ENCODE assay signal across 12 mouse cellular contexts in the genomic region with DNA sequence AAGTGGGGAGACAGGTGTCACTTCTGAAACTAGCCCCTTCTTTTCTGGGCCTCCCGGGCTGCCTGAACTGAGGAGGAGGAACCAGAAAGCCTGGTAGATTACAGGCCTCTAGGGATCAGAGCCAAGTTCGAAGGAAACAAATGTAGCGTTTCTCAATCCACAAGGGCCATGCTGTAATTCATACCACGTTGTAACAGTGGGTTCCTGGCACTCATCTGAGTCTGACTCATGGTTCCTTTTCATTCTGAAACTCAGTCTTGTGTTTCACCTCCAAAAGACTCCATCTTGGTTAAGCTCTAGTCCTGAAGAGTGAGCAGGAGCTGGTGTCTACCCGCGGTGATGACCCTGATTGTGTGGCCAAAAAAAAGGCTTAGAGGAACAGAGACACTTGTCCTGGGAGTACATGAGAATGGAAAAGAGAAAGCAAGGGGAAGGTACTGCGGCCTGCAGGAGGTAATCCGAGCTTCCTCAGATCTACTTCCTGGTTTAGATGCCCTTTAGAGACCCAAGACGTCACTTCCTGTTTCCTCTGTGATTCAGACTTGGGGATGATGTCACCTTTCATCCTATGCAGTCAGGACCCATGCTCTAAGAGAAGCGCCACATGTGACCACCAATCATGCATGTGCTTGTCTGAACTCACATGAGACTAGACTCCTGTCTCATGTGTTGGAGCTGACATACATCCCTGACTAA. TPM values are rescaled to one million over a fixed set of nuclear protein-coding genes. Genes with fewer than 3 reads are reported as not detected.
DNase-seq lines count a peak whose midpoint lies in the region; ATAC-seq and TF ChIP-seq lines count a peak whose summit lies in the region.
"Had no signal": no experiment of that assay in that cellular context is flagged by ENCODE, and none has a peak within 500 bp of the region (broad histone marks: within the 10 kb centered on the region; RNA-seq: fewer than 3 reads in every experiment).

No protein-coding gene starts in this region.

- H3K4me3 ChIP-seq in heart, postnatal 0 days (ENCODE audit: low read depth, low read length) = no peak overlapping the region
- H3K4me3 ChIP-seq in myocyte = no peak overlapping the region
- H3K4me3 ChIP-seq in kidney, embryonic 14.5 days (ENCODE audit: low read length) = no peak overlapping the region
- H3K4me3 ChIP-seq: hindbrain, embryonic 15.5 days had no signal

- no peak overlapping the region for H3ac ChIP-seq in myocyte (ENCODE audit: control insufficient read depth, insufficient read length)

- intact Hi-C loops in heart, postnatal 14 days (cut with DNase I) = no loop called here
- intact Hi-C loops in left cerebral cortex, postnatal 10 days (cut with DNase I) = no loop called here

- DNase-seq in heart, postnatal 0 days (ENCODE audit: low spot score) = peak; percentile 30
- DNase-seq in heart, postnatal 14 days = no peak
- DNase-seq in Muller cell, postnatal 12 days (ENCODE audit: inconsistent ontology term) = peak; percentile 78
- DNase-seq in fat pad, adult 2 months (ENCODE audit: extremely low read depth, low read depth, low spot score) = peak; percentile 78
- no peak for DNase-seq in cerebellum, adult 11-12 months
- DNase-seq in left cerebral cortex, postnatal 10 days (ENCODE audit: extremely low spot score in 1 of 2, low spot score in 2 of 2) = no peak
- DNase-seq: cerebellum, adult 11 months had no signal

- H3K36me3 ChIP-seq in heart, postnatal 0 days (replicated peaks; ENCODE audit: control insufficient read depth, insufficient read depth, low read length) = no peaks in the 10 kb centered on the region
- H3K36me3 ChIP-seq in myocyte (ENCODE audit: control insufficient read depth, insufficient read depth) = no peaks in the 10 kb centered on the region
- no peaks in the 10 kb centered on the region for H3K36me3 ChIP-seq in kidney, embryonic 14.5 days (ENCODE audit: control insufficient read depth, insufficient read depth, low read length)
- H3K36me3 ChIP-seq: hindbrain, embryonic 15.5 days had no signal

- WGBS in heart, postnatal 0 days = 55% methylated on average over 10 of the region's 10 CpGs
- WGBS in kidney, embryonic 14.5 days = 70% methylated on average over 10 of the region's 10 CpGs

- no peaks in the 10 kb centered on the region for H3K4me1 ChIP-seq in heart, postnatal 0 days (ENCODE audit: control insufficient read depth, insufficient read depth)
- H3K4me1 ChIP-seq in kidney, embryonic 14.5 days (ENCODE audit: control insufficient read depth, insufficient read depth, low read length) = no peaks in the 10 kb centered on the region

- H3K27ac ChIP-seq in heart, postnatal 0 days (ENCODE audit: low read depth) = no peak overlapping the region
- no peak overlapping the region for H3K27ac ChIP-seq in kidney, embryonic 14.5 days (ENCODE audit: low read depth, low read length)
- H3K27ac ChIP-seq: hindbrain, embryonic 15.5 days had no signal

- H3K9ac ChIP-seq in heart, postnatal 0 days (replicated peaks; ENCODE audit: low read depth, low read length) = no peak overlapping the region
- H3K9ac ChIP-seq in kidney, embryonic 14.5 days (ENCODE audit: low read depth, low read length) = no peak overlapping the region
- H3K9ac ChIP-seq: hindbrain, embryonic 15.5 days had no signal

- no peaks in the 10 kb centered on the region for H3K27me3 ChIP-seq in heart, postnatal 0 days (ENCODE audit: control insufficient read depth, insufficient read depth, low read length)
- no peaks in the 10 kb centered on the region for H3K27me3 ChIP-seq in myocyte (ENCODE audit: control insufficient read depth, insufficient read depth, insufficient read length)
- no peaks in the 10 kb centered on the region for H3K27me3 ChIP-seq in kidney, embryonic 14.5 days (ENCODE audit: control insufficient read depth, insufficient read depth, low read length)
- H3K27me3 ChIP-seq: hindbrain, embryonic 15.5 days had no signal

- no peak for TF ChIP-seq POLR2A in myocyte (IDR thresholded peaks at IDR 0.05; ENCODE audit: insufficient read length, low read depth)

- no peak; the same call in 1 of the 2 replicates for ATAC-seq in heart, postnatal 0 days (ENCODE audit: insufficient read depth, low read depth)
- no peak for ATAC-seq in kidney, embryonic 14.5 days (ENCODE audit: low FRiP score, low TSS enrichment)
- ATAC-seq: forebrain, embryonic 16.5 days; midbrain, embryonic 16.5 days had no signal

- H3K9me3 ChIP-seq in heart, postnatal 0 days (replicated peaks; ENCODE audit: control insufficient read depth, low read length) = no peaks in the 10 kb centered on the region
- H3K9me3 ChIP-seq in kidney, embryonic 14.5 days (ENCODE audit: control insufficient read depth, low read length) = no peaks in the 10 kb centered on the region
- H3K9me3 ChIP-seq: hindbrain, embryonic 15.5 days had no signal

- no peaks in the 10 kb centered on the region for H3K79me2 ChIP-seq in myocyte (ENCODE audit: control insufficient read depth, insufficient read depth)

- TF ChIP-seq EP300 in heart, postnatal 0 days (IDR thresholded peaks at IDR 0.05; ENCODE audit: low read depth) = no peak

- TF ChIP-seq CTCF in heart, postnatal 0 days (IDR thresholded peaks at IDR 0.05; ENCODE audit: low read depth) = no peak

- H3K4me2 ChIP-seq in heart, postnatal 0 days (ENCODE audit: low read depth, low read length) = no peak overlapping the region
- peak overlapping the region; percentile 22 for H3K4me2 ChIP-seq in myocyte (ENCODE audit: low read depth)
- H3K4me2 ChIP-seq in kidney, embryonic 14.5 days (replicated peaks; ENCODE audit: low read depth, low read length) = no peak overlapping the region
- H3K4me2 ChIP-seq: hindbrain, embryonic 15.5 days had no signal

TF ChIP-seq in myocyte, 11 proteins besides CTCF, POLR2A, EP300 and RAD21:
- TF ChIP-seq SRF (IDR thresholded peaks at IDR 0.05; ENCODE audit: control insufficient read depth, insufficient read length, low read depth) = no peak
- TF ChIP-seq USF1 (IDR thresholded peaks at IDR 0.05; ENCODE audit: low read depth) = peak; percentile 20
- no peak for TF ChIP-seq TCF3 (IDR thresholded peaks at IDR 0.05; ENCODE audit: insufficient read length, low read depth)

RNA-seq across cellular contexts. Expression of gene Chaf1b, which starts 30.3 kb away (rescaled TPM):
- 13.6 and 15.1 TPM in 2 replicates for total RNA-seq in heart, postnatal 0 days (2014; rRNA removed; ENCODE audit: low replicate concordance)
- polyA plus RNA-seq in heart, postnatal 0 days (2015; fragmentation: Nextera tagmentation; extraction: Ambion mirVana) = 12.6 and 13.1 TPM in 2 replicates
- 1 to 10 TPM; 2.8 TPM for total RNA-seq in heart, postnatal 14 days (2021)
- 7.1 TPM for polyA plus RNA-seq in myocyte (2012; fragmentation: generic; extraction: Trizol)
- 1 to 10 TPM; 2.3 to 2.4 TPM for total RNA-seq in left cerebral cortex, postnatal 10 days (2021)
- 91.6 and 91.7 TPM in 2 replicates for polyA plus RNA-seq in kidney, embryonic 14.5 days (2014; fragmentation: Nextera tagmentation; extraction: Ambion mirVana)

Comparison
In these comparisons a context has a peak if more than half of its experiments do, and no peak if none do; other contexts are left out.
1. DNase-seq: peak in heart, postnatal 0 days (single experiment), Muller cell, postnatal 12 days (single experiment) and fat pad, adult 2 months (single experiment); none in heart, postnatal 14 days (0 of 2), cerebellum, adult 11-12 months (single experiment) and left cerebral cortex, postnatal 10 days (0 of 2).